ENCODE assay signal across 26 mouse cellular contexts in genomic region chr4:62326111-62326510, GRCm38 (mm10). TPM values are rescaled to one million over a fixed set of nuclear protein-coding genes. Genes with fewer than 3 reads are reported as not detected.
A peak's percentile ranks its signal among the peaks of the same experiment; 100 is the strongest.
DNase-seq lines count a peak whose midpoint lies in the region; ATAC-seq and TF ChIP-seq lines count a peak whose summit lies in the region.
"Had no signal": no experiment of that assay in that cellular context is flagged by ENCODE, and none has a peak within 500 bp of the region (broad histone marks: within the 10 kb centered on the region; RNA-seq: fewer than 3 reads in every experiment).

No protein-coding gene starts in this region.

- H3K27ac ChIP-seq in intestine, postnatal 0 days (ENCODE audit: low read depth, low read length): no peak overlapping the region
- H3K27ac ChIP-seq in intestine, embryonic 15.5 days: no peak overlapping the region
- no peak overlapping the region for H3K27ac ChIP-seq in midbrain, postnatal 0 days (ENCODE audit: low read depth, low read length)
- no peak overlapping the region for H3K27ac ChIP-seq in limb, embryonic 10.5 days
- H3K27ac ChIP-seq in liver, postnatal 0 days (ENCODE audit: low read depth): no peak overlapping the region
- H3K27ac ChIP-seq: embryonic facial prominence, embryonic 12.5 days; embryonic facial prominence, embryonic 15.5 days; forebrain, embryonic 12.5 days; forebrain, embryonic 15.5 days; heart, embryonic 13.5 days; hindbrain, embryonic 14.5 days; hindbrain, postnatal 0 days had no signal

- no peak overlapping the region for H3K9ac ChIP-seq in intestine, postnatal 0 days (ENCODE audit: low read depth, low read length)
- H3K9ac ChIP-seq in intestine, embryonic 15.5 days: no peak overlapping the region
- H3K9ac ChIP-seq in midbrain, postnatal 0 days (replicated peaks; ENCODE audit: low read length, poor library complexity, severe bottlenecking): no peak overlapping the region
- no peak overlapping the region for H3K9ac ChIP-seq in liver, postnatal 0 days (replicated peaks)
- H3K9ac ChIP-seq: embryonic facial prominence, embryonic 12.5 days; embryonic facial prominence, embryonic 15.5 days; forebrain, embryonic 12.5 days; forebrain, embryonic 15.5 days; heart, embryonic 13.5 days; hindbrain, embryonic 14.5 days had no signal

- peak; percentile 23 for DNase-seq in MN1 (ENCODE audit: low spot score)
- peak; percentile 86 for DNase-seq in fat pad, adult 2 months (ENCODE audit: extremely low read depth, low read depth, low spot score)
- no peak for DNase-seq in midbrain, postnatal 0 days (ENCODE audit: low spot score)
- no peak for DNase-seq in limb, embryonic 10.5 days (ENCODE audit: low spot score)
- DNase-seq in liver, postnatal 0 days: no peak
- DNase-seq: adrenal gland, adult 2 months; adrenal gland, postnatal 14 days; cerebellum, adult 11 months; cerebellum, adult 2 months; cerebellum, adult 9-11 months; cerebellum, postnatal 25 days; gastrocnemius, postnatal 25 days; heart, postnatal 14 days; heart, postnatal 4 days had no signal

- 0 out of 2 replicates have a peak, but pooled peaks have one; percentile 13 for ATAC-seq in intestine, postnatal 0 days
- no peak for ATAC-seq in intestine, embryonic 15.5 days
- no peak for ATAC-seq in midbrain, postnatal 0 days (ENCODE audit: low FRiP score)
- no peak for ATAC-seq in liver, postnatal 0 days
- ATAC-seq: CD4-positive, CD25-positive, alpha-beta regulatory T cell, adult 4 months; forebrain, embryonic 15.5 days; hindbrain, postnatal 0 days; inflammation-experienced regulatory T-cells, adult 6 months; Patski had no signal

- no peak overlapping the region for H3K4me3 ChIP-seq in intestine, postnatal 0 days (ENCODE audit: low read depth, low read length)
- H3K4me3 ChIP-seq in intestine, embryonic 15.5 days (replicated peaks): no peak overlapping the region
- H3K4me3 ChIP-seq in midbrain, postnatal 0 days (ENCODE audit: low read depth, low read length): no peak overlapping the region
- H3K4me3 ChIP-seq in limb, embryonic 10.5 days: no peak overlapping the region
- no peak overlapping the region for H3K4me3 ChIP-seq in liver, postnatal 0 days (ENCODE audit: low read depth, low read length)
- H3K4me3 ChIP-seq: embryonic facial prominence, embryonic 12.5 days; embryonic facial prominence, embryonic 15.5 days; forebrain, embryonic 12.5 days; forebrain, embryonic 15.5 days; heart, embryonic 13.5 days had no signal

- TF ChIP-seq CTCF in intestine, postnatal 0 days (IDR thresholded peaks at IDR 0.05; ENCODE audit: low read depth): no peak
- TF ChIP-seq CTCF in midbrain, postnatal 0 days (IDR thresholded peaks at IDR 0.05): no peak
- TF ChIP-seq CTCF in liver, postnatal 0 days (IDR thresholded peaks at IDR 0.05; ENCODE audit: low read depth): no peak

- no peaks in the 10 kb centered on the region for H3K4me1 ChIP-seq in intestine, postnatal 0 days (replicated peaks; ENCODE audit: control insufficient read depth, insufficient read depth, low read length)
- H3K4me1 ChIP-seq in intestine, embryonic 15.5 days (replicated peaks): no peaks in the 10 kb centered on the region
- H3K4me1 ChIP-seq in midbrain, postnatal 0 days (ENCODE audit: insufficient read depth, low read length): no peaks in the 10 kb centered on the region
- no peaks in the 10 kb centered on the region for H3K4me1 ChIP-seq in limb, embryonic 10.5 days
- H3K4me1 ChIP-seq in liver, postnatal 0 days (ENCODE audit: insufficient read depth): no peaks in the 10 kb centered on the region
- H3K4me1 ChIP-seq: embryonic facial prominence, embryonic 12.5 days; embryonic facial prominence, embryonic 15.5 days; forebrain, embryonic 12.5 days; forebrain, embryonic 15.5 days had no signal

- no peak for TF ChIP-seq EP300 in liver, postnatal 0 days (IDR thresholded peaks at IDR 0.05; ENCODE audit: low read depth)

- H3K36me3 ChIP-seq in intestine, postnatal 0 days (ENCODE audit: control insufficient read depth, insufficient read depth): peaks cover 70% of the 10 kb centered on the region
- H3K36me3 ChIP-seq in intestine, embryonic 15.5 days: peaks cover 29% of the 10 kb centered on the region
- peaks cover 62% of the 10 kb centered on the region for H3K36me3 ChIP-seq in midbrain, postnatal 0 days (ENCODE audit: insufficient read depth, low read length)
- H3K36me3 ChIP-seq in limb, embryonic 10.5 days: peaks cover 63% of the 10 kb centered on the region
- H3K36me3 ChIP-seq in liver, postnatal 0 days (replicated peaks; ENCODE audit: insufficient read depth, low read length): peaks cover 81% of the 10 kb centered on the region

- H3K9me3 ChIP-seq in intestine, postnatal 0 days (ENCODE audit: control insufficient read depth): no peaks in the 10 kb centered on the region
- H3K9me3 ChIP-seq in intestine, embryonic 15.5 days: no peaks in the 10 kb centered on the region
- no peaks in the 10 kb centered on the region for H3K9me3 ChIP-seq in midbrain, postnatal 0 days (ENCODE audit: low read length)
- no peaks in the 10 kb centered on the region for H3K9me3 ChIP-seq in limb, embryonic 10.5 days (replicated peaks)
- H3K9me3 ChIP-seq in liver, postnatal 0 days (ENCODE audit: low read length): no peaks in the 10 kb centered on the region
- H3K9me3 ChIP-seq: embryonic facial prominence, embryonic 12.5 days; embryonic facial prominence, embryonic 15.5 days; forebrain, embryonic 12.5 days; forebrain, embryonic 15.5 days; heart, embryonic 13.5 days had no signal

- H3K4me2 ChIP-seq in intestine, postnatal 0 days (replicated peaks; ENCODE audit: low read depth): no peak overlapping the region
- H3K4me2 ChIP-seq in intestine, embryonic 15.5 days (replicated peaks): no peak overlapping the region
- H3K4me2 ChIP-seq in midbrain, postnatal 0 days (ENCODE audit: low read depth, low read length, poor library complexity, severe bottlenecking): no peak overlapping the region
- H3K4me2 ChIP-seq in liver, postnatal 0 days (ENCODE audit: low read depth, low read length): no peak overlapping the region
- H3K4me2 ChIP-seq: embryonic facial prominence, embryonic 12.5 days; embryonic facial prominence, embryonic 15.5 days; forebrain, embryonic 12.5 days; forebrain, embryonic 15.5 days; heart, embryonic 13.5 days; hindbrain, embryonic 14.5 days had no signal

- H3K27me3 ChIP-seq in intestine, postnatal 0 days (replicated peaks; ENCODE audit: control insufficient read depth, insufficient read depth, low read length): no peaks in the 10 kb centered on the region
- no peaks in the 10 kb centered on the region for H3K27me3 ChIP-seq in intestine, embryonic 15.5 days (replicated peaks)
- H3K27me3 ChIP-seq in midbrain, postnatal 0 days (ENCODE audit: insufficient read depth, low read length): no peaks in the 10 kb centered on the region
- no peaks in the 10 kb centered on the region for H3K27me3 ChIP-seq in limb, embryonic 10.5 days (ENCODE audit: low read depth, poor library complexity, severe bottlenecking)
- no peaks in the 10 kb centered on the region for H3K27me3 ChIP-seq in liver, postnatal 0 days (ENCODE audit: insufficient read depth, low read length)
- H3K27me3 ChIP-seq: embryonic facial prominence, embryonic 12.5 days; embryonic facial prominence, embryonic 15.5 days; forebrain, embryonic 12.5 days; forebrain, embryonic 15.5 days; heart, embryonic 13.5 days; Patski had no signal

RNA-seq across cellular contexts. Expression of gene Fkbp15, which starts 34.2 kb away (rescaled TPM):
- polyA plus RNA-seq in intestine, postnatal 0 days (2015; fragmentation: Nextera tagmentation; extraction: Ambion mirVana): 16.9 and 18.3 TPM in 2 replicates
- polyA plus RNA-seq in intestine, embryonic 15.5 days (2015; fragmentation: Nextera tagmentation; extraction: Ambion mirVana): 23.7 and 24.7 TPM in 2 replicates
- total RNA-seq in midbrain, postnatal 0 days (2014; rRNA removed): 34.3 and 37.5 TPM in 2 replicates
- 19.8 and 20.2 TPM in 2 replicates for polyA plus RNA-seq in midbrain, postnatal 0 days (2015; fragmentation: Nextera tagmentation; extraction: Ambion mirVana)
- polyA plus RNA-seq in limb, embryonic 10.5 days (2016; fragmentation: Nextera tagmentation; extraction: Ambion mirVana): 16.4 and 19.6 TPM in 2 replicates
- polyA plus RNA-seq in liver, postnatal 0 days (2015; fragmentation: Nextera tagmentation; extraction: Ambion mirVana): 11.7 and 13.3 TPM in 2 replicates

RNA-seq across cellular contexts. Expression of gene Slc31a1, which starts 34.4 kb away (rescaled TPM):
- polyA plus RNA-seq in intestine, postnatal 0 days (2015; fragmentation: Nextera tagmentation; extraction: Ambion mirVana): 133 and 150 TPM in 2 replicates
- 96.6 and 102 TPM in 2 replicates for polyA plus RNA-seq in intestine, embryonic 15.5 days (2015; fragmentation: Nextera tagmentation; extraction: Ambion mirVana)
- total RNA-seq in midbrain, postnatal 0 days (2014; rRNA removed): 15.0 and 21.7 TPM in 2 replicates
- 30.9 and 33.3 TPM in 2 replicates for polyA plus RNA-seq in midbrain, postnatal 0 days (2015; fragmentation: Nextera tagmentation; extraction: Ambion mirVana)
- 42.2 and 48.7 TPM in 2 replicates for polyA plus RNA-seq in limb, embryonic 10.5 days (2016; fragmentation: Nextera tagmentation; extraction: Ambion mirVana)
- 50.9 and 54.3 TPM in 2 replicates for polyA plus RNA-seq in liver, postnatal 0 days (2015; fragmentation: Nextera tagmentation; extraction: Ambion mirVana)

Comparison
In these comparisons a context has a peak if more than half of its experiments do, and no peak if none do; other contexts are left out.
1. DNase-seq: peak in MN1 (single experiment) and fat pad, adult 2 months (single experiment); none in midbrain, postnatal 0 days (single experiment), limb, embryonic 10.5 days (single experiment) and liver, postnatal 0 days (single experiment).